Mouse (Mus musculus) adrenal gland, postnatal 10 days (tissue): Measurements from ENCODE around the gene Rgl2. TPM values are rescaled to one million over a fixed set of nuclear protein-coding genes. Genes with fewer than 3 reads are reported as not detected.
A peak's percentile ranks its signal among the peaks of the same experiment; 100 is the strongest.
"Not testable (repeated sequence)": the region's sequence is repeated elsewhere in the genome, so short reads cannot be mapped to it uniquely, and the experiment has no call there.

Experiments used
- DNase-seq: peaks from one replicate; pipeline ENCODE4 v3.0.0; 2021; ENCODE audit warnings: mixed read lengths
- long read RNA-seq, 2 experiments: library from polyadenylated mRNA; stranded (forward); transcript quantifications; one replicate each; pipeline ENCODE4 v2.0.0; 2021
- total RNA-seq, 2 experiments: library from RNA; stranded (reverse); gene quantifications; 2 replicates each; pipeline ENCODE4 v1.2.3; 2021

Rgl2 gene
- total RNA-seq: 10 to 100 TPM; 57.1 to 76.3 TPM
- long read RNA-seq, experiment 1, transcript Rgl2-201 (18 exons, 3,252 nt): major isoform, 47 of 93 reads
- long read RNA-seq, experiment 1, partial matches to known transcripts: 32 of 93 reads
- long read RNA-seq, experiment 1, other reads (novel, unspliced or antisense): 13 of 93 reads
- long read RNA-seq, experiment 2, transcript Rgl2-201 (18 exons, 3,252 nt): major isoform, 22 of 56 reads
- long read RNA-seq, experiment 2, partial matches to known transcripts: 15 of 56 reads
- long read RNA-seq, experiment 2, other reads (novel, unspliced or antisense): 19 of 56 reads

GRCm38 (mm10) chr17:33929371-33930279 is at the start of gene Rgl2:
Rgl2 (plus strand) TSS chr17:33929543.
- peak; percentile 98 for DNase-seq

- DNase-seq: not testable (repeated sequence)
Observed at GRCm38 (mm10) chr17:33884320-33884719, 45.0 kb upstream of the Rgl2 start.

GRCm38 (mm10) chr17:33887802-33888201 is 41.5 kb upstream of the Rgl2 start:
- DNase-seq: not testable (repeated sequence)

GRCm38 (mm10) chr17:33888230-33888629 is 41.1 kb upstream of the Rgl2 start:
- not testable (repeated sequence) for DNase-seq

- DNase-seq: not testable (repeated sequence)
Observed at GRCm38 (mm10) chr17:33889941-33890532, 39.3 kb upstream of the Rgl2 start.

GRCm38 (mm10) chr17:33890533-33891059 is 38.7 kb upstream of the Rgl2 start, which contains the start of gene Kifc1:
Kifc1 (minus strand) TSS chr17:33890661.
- peak; percentile 99 for DNase-seq

GRCm38 (mm10) chr17:33891357-33891756 is 38.0 kb upstream of the Rgl2 start:
- no peak for DNase-seq

- DNase-seq: not testable (repeated sequence)
Observed at GRCm38 (mm10) chr17:33891892-33892291, 37.5 kb upstream of the Rgl2 start.

- DNase-seq: no peak
Observed at GRCm38 (mm10) chr17:33892429-33892828, 36.9 kb upstream of the Rgl2 start.

- not testable (repeated sequence) for DNase-seq
Observed at GRCm38 (mm10) chr17:33893011-33893410, 36.3 kb upstream of the Rgl2 start.

GRCm38 (mm10) chr17:33897114-33897794 is 32.1 kb upstream of the Rgl2 start:
- peak; percentile 49 for DNase-seq

- not testable (repeated sequence) for DNase-seq
Observed at GRCm38 (mm10) chr17:33898193-33898592, 31.1 kb upstream of the Rgl2 start.

- DNase-seq: no peak
Observed at GRCm38 (mm10) chr17:33899642-33900041, 29.7 kb upstream of the Rgl2 start.

GRCm38 (mm10) chr17:33900281-33900988 is 28.9 kb upstream of the Rgl2 start:
- DNase-seq: no peak

GRCm38 (mm10) chr17:33900989-33901314 is 28.4 kb upstream of the Rgl2 start:
- DNase-seq: no peak

- no peak for DNase-seq
Observed at GRCm38 (mm10) chr17:33901653-33902052, 27.7 kb upstream of the Rgl2 start.

- DNase-seq: no peak
Observed at GRCm38 (mm10) chr17:33902079-33902478, 27.3 kb upstream of the Rgl2 start.

GRCm38 (mm10) chr17:33902491-33902890 is 26.9 kb upstream of the Rgl2 start:
- DNase-seq: no peak

GRCm38 (mm10) chr17:33903911-33904651 is 25.3 kb upstream of the Rgl2 start:
- DNase-seq: not testable (repeated sequence)

- not testable (repeated sequence) for DNase-seq
Observed at GRCm38 (mm10) chr17:33904835-33905234, 24.5 kb upstream of the Rgl2 start, which contains the start of gene Platr17. Platr17 (plus strand) TSS chr17:33905135.
